Mouse (Mus musculus) erythroblast, adult 5-6 weeks (primary cell): ENCODE results near the gene Zfp637. TPM values are rescaled to one million over a fixed set of nuclear protein-coding genes. Genes with fewer than 3 reads are reported as not detected.
"Not testable (repeated sequence)": the region's sequence is repeated elsewhere in the genome, so short reads cannot be mapped to it uniquely, and the experiment has no call there.

Source experiments
- ATAC-seq: replicated peaks from 2 replicates; pipeline ENCODE4 v1.8.0; 2016; ENCODE audit warnings: moderate number of reproducible peaks, mild to moderate bottlenecking, moderate TSS enrichment, inconsistent platforms; ENCODE audit not compliant: poor library complexity, low FRiP score, severe bottlenecking
- total RNA-seq, 2 experiments: library from RNA; stranded (forward) in 1 of 2; stranded (reverse) in 1 of 2; fragments of 150-400 nt in 1 of 2; fragments of 200-764, 138-1000 nt in 1 of 2; gene quantifications; 2 replicates each; pipeline versions ENCODE4 v1.2.3 to v1.2.4; 2015 to 2017; ENCODE audit warnings: low replicate concordance in 2 of 2

The Zfp637 gene
- total RNA-seq, 2 experiments from 2014 or later, result 2.7 to 4.6 TPM

GRCm38 (mm10) chr6:117862899-117863620, 22.1 kb downstream of the Zfp637 start:
- ATAC-seq, result peak; percentile 95

- ATAC-seq, result no peak
Measured at GRCm38 (mm10) chr6:117863751-117864150, 22.8 kb downstream of the Zfp637 start.

GRCm38 (mm10) chr6:117868187-117868586, 27.2 kb downstream of the Zfp637 start:
- ATAC-seq, result no peak

GRCm38 (mm10) chr6:117871034-117871433, 30.1 kb downstream of the Zfp637 start:
- no peak for ATAC-seq

GRCm38 (mm10) chr6:117873450-117873849, 32.5 kb downstream of the Zfp637 start:
- ATAC-seq, result not testable (repeated sequence)

GRCm38 (mm10) chr6:117874621-117875281, 33.8 kb downstream of the Zfp637 start:
- no peak for ATAC-seq

- peak; percentile 82 for ATAC-seq
Measured at GRCm38 (mm10) chr6:117878700-117879407, 37.9 kb downstream of the Zfp637 start.

GRCm38 (mm10) chr6:117879408-117880115, 38.6 kb downstream of the Zfp637 start:
- ATAC-seq, result peak; percentile 89

- no peak for ATAC-seq
Measured at GRCm38 (mm10) chr6:117880394-117880838, 39.4 kb downstream of the Zfp637 start.

GRCm38 (mm10) chr6:117881229-117881628, 40.2 kb downstream of the Zfp637 start:
- ATAC-seq, result no peak

GRCm38 (mm10) chr6:117881997-117882396, 41.0 kb downstream of the Zfp637 start:
- ATAC-seq, result no peak

- no peak for ATAC-seq
Measured at GRCm38 (mm10) chr6:117885943-117886342, 45.0 kb downstream of the Zfp637 start.

GRCm38 (mm10) chr6:117888032-117888431, 47.1 kb downstream of the Zfp637 start:
- ATAC-seq, result 0 out of 2 replicates have a peak, but pooled peaks have one; percentile 9

- ATAC-seq, result peak; percentile 77
Measured at GRCm38 (mm10) chr6:117888642-117889096, 47.7 kb downstream of the Zfp637 start.

GRCm38 (mm10) chr6:117890257-117890656, 49.3 kb downstream of the Zfp637 start:
- no peak for ATAC-seq

GRCm38 (mm10) chr6:117891369-117892160, 50.6 kb downstream of the Zfp637 start:
- no peak for ATAC-seq

- no peak for ATAC-seq
Measured at GRCm38 (mm10) chr6:117892386-117892785, 51.4 kb downstream of the Zfp637 start.

GRCm38 (mm10) chr6:117893435-117893834, 52.5 kb downstream of the Zfp637 start:
- no peak for ATAC-seq
